Mouse (Mus musculus): ENCODE results near the gene 2310007B03Rik.
A peak's percentile ranks its signal among the peaks of the same experiment; 100 is the strongest.

2310007B03Rik gene

GRCm38 (mm10) chr1:93159566-93160500 is 915 bp downstream of the 2310007B03Rik start:
- DNase-seq: no peak

DNA sequence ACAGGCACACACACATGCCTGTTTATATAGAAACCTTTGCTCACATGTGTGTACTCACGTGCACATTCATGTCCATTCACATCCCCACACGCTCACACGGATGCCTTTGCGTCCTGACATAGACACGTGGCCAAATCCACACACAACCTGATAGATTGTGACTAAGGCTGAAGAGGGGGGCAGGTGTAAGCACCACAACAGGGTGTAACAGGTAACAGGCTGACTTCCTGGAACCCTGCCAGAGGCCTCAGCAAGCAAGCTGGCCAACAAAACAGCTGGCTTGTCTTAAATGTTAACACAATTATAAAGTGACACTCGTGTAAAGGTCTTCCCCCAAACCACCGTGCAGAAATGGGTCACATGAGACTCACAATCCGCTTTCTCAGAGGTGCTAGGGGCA is 1.8 kb downstream of the 2310007B03Rik start:
- DNase-seq: no peak

DNA sequence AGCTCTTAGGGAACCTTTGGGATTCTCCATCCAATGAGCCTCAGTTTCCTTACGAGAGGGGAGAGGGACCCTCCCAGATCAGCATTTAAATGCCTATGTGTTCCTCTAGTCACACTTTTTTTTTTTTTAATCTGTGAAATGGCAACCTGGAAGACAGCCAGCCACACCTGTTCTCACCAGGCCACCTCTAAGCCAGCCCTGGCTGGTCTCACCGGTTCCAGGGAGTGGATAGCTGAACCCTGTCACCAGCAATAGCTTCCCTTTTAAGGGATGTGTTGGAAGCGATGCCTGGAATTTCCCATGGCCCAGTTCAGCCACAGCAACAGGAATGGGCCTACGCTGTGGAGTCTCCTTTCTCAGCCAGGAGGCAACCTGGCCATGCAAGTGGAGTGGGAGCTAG is 3.2 kb downstream of the 2310007B03Rik start:
- no peak for DNase-seq

DNA sequence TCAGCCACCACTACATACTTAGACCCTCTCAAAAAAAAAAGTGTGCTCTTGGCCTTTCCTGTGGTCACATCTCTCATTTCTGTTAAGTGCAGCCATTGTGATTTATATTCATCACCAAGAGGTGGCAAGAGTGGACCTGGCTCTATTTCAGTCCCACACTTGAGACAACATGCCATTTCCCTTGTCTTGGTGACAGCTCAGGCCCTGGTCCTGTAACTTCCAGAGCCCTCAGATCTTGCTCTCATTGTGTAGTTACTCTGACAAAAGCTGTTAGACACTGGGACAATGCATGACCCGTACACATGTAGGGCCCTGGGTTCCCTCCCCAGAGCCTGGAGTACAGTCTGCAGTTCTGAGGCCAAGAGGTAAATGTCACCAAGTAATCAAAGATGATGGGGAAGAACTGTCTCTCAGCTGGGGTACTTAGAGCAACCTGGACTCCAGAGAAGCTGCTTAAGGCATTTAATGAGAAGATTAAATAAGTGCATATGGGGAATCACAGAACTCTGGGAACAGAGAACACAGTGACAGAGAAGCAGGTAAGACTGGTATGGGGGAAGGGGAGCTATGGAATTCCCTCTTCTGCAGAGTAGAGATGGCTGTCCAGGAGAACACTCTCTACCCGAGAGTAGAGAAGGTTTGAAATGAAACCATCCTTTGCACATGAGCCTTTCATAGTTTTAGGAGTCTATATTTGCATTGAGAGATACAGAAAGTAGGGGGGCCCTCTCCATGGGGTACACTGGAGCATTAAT is 9.7 kb downstream of the 2310007B03Rik start:
- no peak for DNase-seq

DNA sequence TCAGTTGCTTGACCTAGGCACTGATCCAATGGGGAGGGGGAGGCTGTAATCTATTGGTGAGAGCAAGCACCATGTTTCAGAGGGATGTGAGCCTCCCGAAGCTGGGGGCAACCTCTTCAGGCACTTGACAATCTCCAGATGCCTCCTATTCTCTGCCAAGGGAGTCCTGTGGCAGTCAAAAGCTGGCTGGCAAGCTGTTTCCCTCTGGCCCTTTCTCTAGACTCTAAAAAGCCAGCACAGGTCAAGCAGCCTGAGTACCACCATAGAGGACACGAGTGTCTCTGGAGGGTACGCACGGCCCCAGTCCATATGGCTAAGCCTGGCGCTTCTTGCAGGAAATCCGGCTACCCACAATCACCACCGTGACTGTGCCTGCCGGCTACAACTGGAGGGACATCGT is 16.6 kb downstream of the 2310007B03Rik start:
- no peak for DNase-seq

- no peak for DNase-seq
Measured at GRCm38 (mm10) chr1:93142871-93143270, 17.9 kb downstream of the 2310007B03Rik start.

GRCm38 (mm10) chr1:93139713-93140112 is 21.0 kb downstream of the 2310007B03Rik start:
- DNase-seq: no peak

- peak; percentile 70 for DNase-seq
Measured at GRCm38 (mm10) chr1:93138534-93138933, 22.2 kb downstream of the 2310007B03Rik start.

DNA sequence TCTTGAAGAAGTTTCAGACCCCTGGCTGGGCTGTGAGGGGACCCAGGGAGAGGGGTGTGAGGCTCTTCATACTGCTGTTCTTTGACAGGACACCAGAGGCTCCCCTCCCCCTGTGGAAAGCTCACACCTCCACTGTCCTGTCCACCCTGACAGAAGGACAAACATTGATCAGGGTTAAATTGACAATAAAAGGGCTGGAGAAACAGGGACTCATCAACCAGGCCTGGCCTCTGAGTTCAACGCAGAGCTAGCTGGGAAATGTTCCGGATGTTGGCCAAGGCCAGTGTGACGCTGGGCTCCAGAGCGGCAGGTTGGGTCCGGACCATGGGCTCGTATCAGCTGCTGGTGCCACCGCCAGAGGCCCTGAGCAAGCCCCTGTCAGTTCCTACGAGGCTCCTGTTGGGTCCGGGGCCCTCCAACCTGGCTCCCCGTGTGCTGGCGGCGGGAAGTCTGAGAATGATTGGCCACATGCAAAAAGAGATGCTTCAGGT is 25.7 kb downstream of the 2310007B03Rik start, which contains the start of gene Agxt:
Gene Agxt, plus strand, starts transcription at position 205 of the 491 bp plus-strand sequence.
- no peak for DNase-seq

DNA sequence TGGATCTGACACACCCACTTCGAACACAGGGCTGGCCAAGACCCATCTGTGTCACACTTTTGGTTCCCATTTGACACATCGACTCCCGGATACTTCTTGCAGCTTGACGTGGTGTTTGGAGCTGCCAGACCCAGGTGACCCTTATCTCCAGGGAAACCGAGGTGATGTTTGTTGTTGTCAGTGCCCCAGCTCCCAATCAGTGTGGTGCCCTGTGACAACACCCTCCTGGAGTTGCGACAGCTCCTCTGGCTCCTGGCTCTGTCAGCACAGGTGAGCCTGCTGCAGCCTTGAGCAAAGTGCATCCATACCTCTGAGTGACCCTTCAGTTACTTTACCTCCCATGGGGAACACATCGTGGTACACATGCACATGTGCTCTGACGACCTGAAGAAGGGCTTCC is 28.1 kb downstream of the 2310007B03Rik start:
- no peak for DNase-seq

- DNase-seq: no peak
Measured at GRCm38 (mm10) chr1:93130242-93130983, 30.3 kb downstream of the 2310007B03Rik start.

GRCm38 (mm10) chr1:93128710-93129349 is 31.9 kb downstream of the 2310007B03Rik start:
- DNase-seq: peak; percentile 43

- no peak for DNase-seq
Measured at GRCm38 (mm10) chr1:93128209-93128608, 32.5 kb downstream of the 2310007B03Rik start.

DNA sequence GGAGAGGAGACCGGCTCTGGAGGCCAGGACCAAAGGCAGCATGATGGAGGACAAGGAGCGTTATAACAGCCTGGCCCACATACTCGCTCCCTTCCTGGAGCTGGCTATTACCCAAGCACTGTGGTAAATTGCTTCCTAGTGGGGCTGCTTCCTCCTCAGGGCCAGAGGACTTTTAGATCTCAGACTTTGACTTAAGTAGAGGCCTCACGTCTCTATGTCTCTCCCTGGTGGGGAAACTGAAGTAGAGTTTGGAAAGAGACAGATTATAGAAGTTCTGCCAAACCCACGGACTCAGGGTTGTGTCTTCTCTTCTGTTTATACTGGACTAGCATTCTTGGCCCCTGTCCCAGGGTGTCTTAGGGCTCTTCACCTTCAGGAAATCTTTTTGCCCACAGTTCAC is 35.5 kb downstream of the 2310007B03Rik start:
- DNase-seq: no peak

- no peak for DNase-seq
Measured at GRCm38 (mm10) chr1:93124066-93124465, 36.7 kb downstream of the 2310007B03Rik start.

GRCm38 (mm10) chr1:93123179-93123854 is 37.4 kb downstream of the 2310007B03Rik start:
- DNase-seq: no peak

- DNase-seq: no peak
Measured at GRCm38 (mm10) chr1:93118816-93119215, 41.9 kb downstream of the 2310007B03Rik start.

GRCm38 (mm10) chr1:93115471-93115870 is 45.3 kb downstream of the 2310007B03Rik start:
- no peak for DNase-seq

DNA sequence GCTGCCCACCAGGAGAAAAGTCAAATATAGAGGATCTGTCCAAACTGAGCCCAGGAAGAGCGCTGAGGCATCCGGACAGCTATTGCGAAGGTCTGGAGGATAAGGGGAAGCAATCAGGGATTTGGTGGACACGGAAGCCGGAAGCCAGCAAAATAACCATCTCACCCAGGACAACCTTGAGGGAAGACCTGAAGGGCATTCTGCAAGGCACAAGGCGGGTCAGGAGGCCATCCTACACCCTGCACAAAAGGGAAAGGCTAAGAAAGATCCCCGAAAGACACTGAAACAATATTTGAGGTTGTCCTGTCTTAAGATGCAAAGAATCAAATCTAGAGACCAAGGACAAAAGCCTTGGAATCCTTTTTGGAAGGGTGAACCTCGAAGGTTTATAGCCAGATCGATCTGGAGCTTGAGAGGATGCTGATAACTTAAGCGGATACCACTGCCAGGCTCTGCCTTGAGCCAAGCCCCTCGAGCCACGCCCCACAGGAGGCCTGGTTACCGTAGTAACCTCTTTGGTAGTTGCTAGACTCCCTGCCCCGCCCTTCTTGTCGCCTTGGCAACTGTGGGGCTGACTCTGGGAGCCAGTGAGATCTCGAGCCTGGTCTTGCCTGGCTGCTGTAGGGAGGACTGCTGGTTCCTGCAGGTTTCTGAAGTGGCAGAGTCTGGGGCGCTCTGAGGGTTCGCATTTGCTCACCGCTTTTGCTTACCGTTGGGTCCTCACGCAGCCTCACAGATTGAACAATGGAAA is 45.9 kb downstream of the 2310007B03Rik start:
- DNase-seq: peak; percentile 73

DNA sequence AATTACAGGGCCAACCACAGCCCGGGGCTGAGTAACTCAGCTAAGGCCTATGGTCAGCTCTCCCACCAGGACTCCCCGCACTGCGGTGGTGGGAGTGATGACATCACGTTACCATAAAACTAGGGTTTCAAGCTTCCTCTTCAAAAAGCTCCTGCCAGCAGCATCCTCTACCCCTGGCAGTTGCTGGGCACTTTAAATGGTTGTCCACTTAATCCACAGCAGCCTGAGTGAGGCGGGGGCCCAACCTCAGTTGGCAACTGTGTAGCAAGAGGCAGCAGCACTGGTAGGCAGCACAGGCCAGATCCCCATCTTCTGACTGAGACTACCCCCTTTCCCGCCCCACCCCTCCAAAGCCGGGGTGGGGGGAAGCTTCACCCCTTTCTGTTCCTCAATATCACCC is 58.0 kb downstream of the 2310007B03Rik start:
- DNase-seq: no peak

DNA sequence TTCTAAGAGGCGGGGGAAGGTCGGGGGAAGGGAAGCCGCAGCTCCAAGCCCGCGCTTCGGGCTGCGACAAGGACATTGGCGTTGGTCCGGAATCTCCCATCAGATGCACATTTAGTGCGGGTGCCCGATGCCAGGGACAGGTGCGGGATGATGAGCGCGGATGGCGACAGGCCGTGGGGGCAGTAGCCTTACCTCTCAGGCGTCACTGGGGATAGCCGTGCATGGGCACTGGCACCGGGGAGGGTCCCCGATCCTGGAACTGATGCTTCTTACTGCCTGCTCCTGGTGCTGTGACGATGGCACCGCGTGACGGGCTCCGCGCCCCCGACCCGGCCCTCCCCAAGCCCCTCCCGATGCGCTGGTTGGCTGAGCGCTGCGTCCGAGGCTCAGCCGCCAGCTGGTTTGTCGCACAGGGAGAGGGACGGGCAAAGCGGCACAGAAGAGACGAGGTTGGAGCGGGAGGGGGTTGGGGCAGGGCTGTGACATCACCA is 59.1 kb downstream of the 2310007B03Rik start, which contains the start of gene Kif1a:
Gene Kif1a, minus strand, starts transcription at position 381 of the 491 bp plus-strand sequence.
- DNase-seq: no peak

All from liver (tissue).